Mouse (Mus musculus) heart, adult 2 months (tissue): ENCODE results near the gene Rpl29.

Source experiments
- CTCF ChIP-seq: fragments of 200-600 bp; IDR thresholded peaks from 2 replicates; pipeline ENCODE4 v1.8.1; 2022; ENCODE audit warnings: antibody characterized with exemption, mild to moderate bottlenecking, moderate library complexity
- POLR2A ChIP-seq: fragments of 200-500 bp; IDR thresholded peaks from 2 replicates; pipeline ENCODE4 v1.6.1; 2011; ENCODE audit warnings: mild to moderate bottlenecking, low read depth, low read length, control low read depth; ENCODE audit not compliant: insufficient read depth

DNA sequence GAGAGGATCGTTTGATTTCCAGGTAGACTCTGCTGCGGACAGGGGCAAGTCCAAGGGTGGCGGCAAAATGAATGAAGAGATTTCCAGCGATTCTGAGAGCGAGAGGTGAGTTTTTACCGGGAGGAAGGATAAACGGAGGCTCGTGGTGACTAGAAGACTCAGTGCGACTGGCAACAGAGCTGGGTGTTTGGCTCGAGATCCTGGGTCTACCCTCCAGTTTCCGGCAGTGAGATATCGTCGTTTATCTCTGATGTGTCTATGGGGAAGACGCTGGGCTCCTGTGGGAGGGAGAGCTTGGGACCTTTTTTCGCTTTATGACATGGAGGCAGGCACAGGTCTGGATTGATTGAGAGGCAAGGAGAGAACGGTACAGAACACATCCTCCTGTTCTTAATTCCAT lies 48.4 kb downstream of the Rpl29 start:
- TF ChIP-seq POLR2A (no peak), CTCF (no peak)
